Mouse (Mus musculus): Measurements from ENCODE around the gene Tmod2.

DNA sequence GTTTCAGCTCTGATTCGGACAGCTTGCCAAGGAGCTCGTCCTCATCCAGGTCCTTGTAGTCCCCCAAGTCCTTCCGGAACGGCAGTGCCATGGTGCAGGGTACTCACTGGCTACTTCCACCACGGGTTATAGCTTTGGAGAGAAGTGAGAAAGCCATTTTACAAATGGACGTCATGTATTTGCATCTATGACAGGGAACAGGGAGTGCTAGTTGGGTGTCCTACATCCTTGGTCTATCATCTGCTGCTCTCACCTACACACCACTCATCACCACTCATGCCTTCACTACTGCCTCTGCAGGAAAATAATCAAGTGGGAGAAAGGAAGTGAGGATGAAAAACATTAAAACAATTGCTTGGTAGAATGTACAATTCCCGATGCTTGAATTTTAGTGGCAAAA, 78.7 kb downstream of the Tmod2 start:
- TF ChIP-seq ZC3H11A (IDR thresholded peaks at IDR 0.05; ENCODE audit: borderline replicate concordance, low read depth, low read length) = no peak
- TF ChIP-seq ZNF384 (IDR thresholded peaks at IDR 0.05; ENCODE audit: low read depth, low read length) = no peak
- no peak for TF ChIP-seq HCFC1 (IDR thresholded peaks at IDR 0.05; ENCODE audit: borderline replicate concordance, insufficient read depth, low read length)
- no peak for TF ChIP-seq CHD2 (IDR thresholded peaks at IDR 0.05; ENCODE audit: low read depth, low read length)

Data from ES-E14 (cell line).